Comparison of ENCODE assay signal across 23 mouse cellular contexts in the genomic region with DNA sequence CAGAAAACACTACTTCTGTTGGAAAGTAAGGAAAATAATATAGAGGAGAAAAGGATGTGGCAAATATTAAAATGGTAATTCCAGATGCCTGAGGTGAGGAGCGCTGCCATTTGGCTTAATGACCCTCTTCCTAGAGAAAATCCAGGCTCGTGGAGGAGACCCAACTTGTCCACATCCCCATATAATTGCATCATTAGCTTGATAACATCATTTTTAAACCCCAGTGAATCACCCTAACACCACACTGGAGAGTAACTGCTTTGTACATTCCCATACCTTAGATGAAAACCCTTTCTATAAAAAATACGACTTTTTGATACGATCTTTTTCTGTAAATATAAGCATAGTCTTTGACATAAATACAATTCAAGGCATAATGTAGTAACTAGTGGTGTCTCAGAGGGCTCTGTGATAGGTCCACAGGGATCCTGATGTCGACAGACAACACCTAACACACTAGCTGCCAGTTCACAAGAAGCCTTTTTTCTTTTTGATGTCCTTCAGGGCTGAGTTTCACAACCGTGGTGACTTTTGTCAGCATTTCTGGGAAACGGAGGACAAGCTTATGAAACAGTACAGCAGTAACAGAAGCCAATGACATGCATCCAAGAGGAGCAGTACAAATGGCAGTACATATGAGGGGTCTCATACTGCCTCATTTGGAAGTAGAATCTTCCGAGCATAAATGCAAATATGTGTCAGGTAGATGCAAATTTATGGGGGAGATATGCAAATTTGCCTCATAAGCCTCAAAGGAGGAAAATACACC.
DNase-seq lines count a peak whose midpoint lies in the region; ATAC-seq and TF ChIP-seq lines count a peak whose summit lies in the region.
"Had no signal": no experiment of that assay in that cellular context is flagged by ENCODE, and none has a peak within 500 bp of the region (broad histone marks: within the 10 kb centered on the region; RNA-seq: fewer than 3 reads in every experiment).

No protein-coding gene starts in this region.

- 51% methylated on average over 8 of the region's 8 CpGs for WGBS in liver, adult 2 months

- no peak overlapping the region for H3K4me3 ChIP-seq in liver, adult 2 months (ENCODE audit: insufficient read depth, low read depth, low read length)
- H3K4me3 ChIP-seq: layer of hippocampus, adult 2 months; limb, embryonic 15.5 days; midbrain, embryonic 15.5 days; neural tube, embryonic 13.5 days had no signal

- no peaks in the 10 kb centered on the region for H3K79me2 ChIP-seq in liver, adult 2 months (ENCODE audit: control insufficient read depth, insufficient read depth, low read length)

- no peak for TF ChIP-seq CTCF in liver, adult 2 months (IDR thresholded peaks at IDR 0.05; ENCODE audit: low read depth, low read length)

- H3K36me3 ChIP-seq in liver, adult 2 months (ENCODE audit: control insufficient read depth, insufficient read depth, low read length): no peaks in the 10 kb centered on the region
- H3K36me3 ChIP-seq: limb, embryonic 15.5 days; midbrain, embryonic 15.5 days; neural tube, embryonic 13.5 days had no signal

- peak; percentile 18; the same call in 1 of the 2 replicates for ATAC-seq in granulocyte monocyte progenitor cell, adult 5-6 weeks (replicated peaks; ENCODE audit: poor library complexity, severe bottlenecking)
- no peak for ATAC-seq in inflammation-experienced regulatory T-cells, adult 6 months
- ATAC-seq: CD4-positive, CD25-positive, alpha-beta regulatory T cell, adult 4 months; hindbrain, embryonic 16.5 days; intestine, embryonic 16.5 days; midbrain, embryonic 15.5 days; Patski had no signal

- H3K27ac ChIP-seq in liver, adult 2 months (replicated peaks; ENCODE audit: insufficient read depth, low read depth, low read length): peak overlapping the region; percentile 92
- H3K27ac ChIP-seq: layer of hippocampus, adult 2 months; limb, embryonic 15.5 days; midbrain, embryonic 15.5 days; neural tube, embryonic 13.5 days had no signal

- TF ChIP-seq POLR2A in liver, adult 2 months (IDR thresholded peaks at IDR 0.05; ENCODE audit: extremely low read depth, insufficient read depth, low read length): no peak

- DNase-seq in adrenal gland, adult 8-10 months: peak; percentile 72
- DNase-seq in adrenal gland, postnatal 25 days: no peak
- peak; percentile 94 for DNase-seq in liver, adult 2 months (ENCODE audit: extremely low read depth, low read depth, low spot score)
- no peak for DNase-seq in liver
- DNase-seq in adipocyte (ENCODE audit: low spot score): peak; percentile 63
- DNase-seq in left cerebral cortex, postnatal 4 days: no peak
- DNase-seq: cerebellum, adult 18-20 months; cerebellum, postnatal 14 days; gastrocnemius, postnatal 36 days; kidney, adult 9 months; kidney, postnatal 14 days; lung, adult 18-20 months; retina, postnatal 1 day had no signal

- intact Hi-C loops in left cerebral cortex, postnatal 4 days (cut with DNase I): no loop called here

- no peaks in the 10 kb centered on the region for H3K27me3 ChIP-seq in liver, adult 2 months (ENCODE audit: control insufficient read depth, insufficient read depth, low read length)
- H3K27me3 ChIP-seq: limb, embryonic 15.5 days; midbrain, embryonic 15.5 days; neural tube, embryonic 13.5 days; Patski had no signal

- H3K9ac ChIP-seq in liver, adult 2 months (ENCODE audit: low read depth, low read length): no peak overlapping the region
- H3K9ac ChIP-seq: limb, embryonic 15.5 days; midbrain, embryonic 15.5 days; neural tube, embryonic 13.5 days had no signal

- H3K4me1 ChIP-seq in liver, adult 2 months (ENCODE audit: control insufficient read depth, insufficient read depth, low read length): peaks cover 31% of the 10 kb centered on the region
- H3K4me1 ChIP-seq: limb, embryonic 15.5 days; midbrain, embryonic 15.5 days had no signal

Comparison
In these comparisons a context has a peak if more than half of its experiments do, and no peak if none do; other contexts are left out.
1. DNase-seq: peak in adrenal gland, adult 8-10 months (single experiment), liver, adult 2 months (single experiment) and adipocyte (single experiment); none in adrenal gland, postnatal 25 days (single experiment), liver (single experiment) and left cerebral cortex, postnatal 4 days (single experiment).